Mouse (Mus musculus): ENCODE results near the gene Fgfr2. TPM values are rescaled to one million over a fixed set of nuclear protein-coding genes. Genes with fewer than 3 reads are reported as not detected.
"Not testable (repeated sequence)": the region's sequence is repeated elsewhere in the genome, so short reads cannot be mapped to it uniquely, and the experiment has no call there.

Fgfr2 gene
- polyA plus RNA-seq, 1 experiment = 59.9 TPM

DNA sequence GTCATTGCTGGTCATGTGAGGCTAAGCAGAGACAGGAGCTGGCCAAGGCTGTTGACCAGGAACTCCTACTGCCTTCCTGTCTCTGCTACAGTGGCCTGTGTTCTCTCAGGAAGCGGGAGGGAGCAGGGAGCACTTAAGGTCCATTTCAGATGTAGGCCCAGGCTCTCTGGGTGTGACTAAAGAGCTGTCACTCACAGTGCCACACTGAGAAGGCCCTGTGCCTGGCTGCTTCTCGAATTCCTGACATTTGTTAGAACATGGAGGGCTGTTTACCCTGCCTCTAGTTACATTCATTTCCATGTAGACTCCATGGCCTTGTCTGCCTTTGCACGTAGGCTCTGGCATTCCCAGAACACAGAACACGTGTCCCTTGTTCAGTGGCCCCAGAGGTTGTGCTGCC lies 2452.8 kb downstream of the Fgfr2 start:
- TF ChIP-seq POLR2A (IDR thresholded peaks at IDR 0.05; ENCODE audit: low read depth, low read length) = no peak
- no peak for TF ChIP-seq CTCF (IDR thresholded peaks at IDR 0.05; ENCODE audit: borderline replicate concordance, insufficient read depth, low read length)
- Histone ChIP-seq H3K4me3 (ENCODE audit: insufficient read depth, low read length) (no peak overlapping the region), H3K4me1 (ENCODE audit: control insufficient read depth, insufficient read depth, low read length) (peaks cover 24% of the 10 kb centered on the region), H3K27ac (ENCODE audit: insufficient read depth, low read length) (peak overlapping the region; percentile 4)

DNA sequence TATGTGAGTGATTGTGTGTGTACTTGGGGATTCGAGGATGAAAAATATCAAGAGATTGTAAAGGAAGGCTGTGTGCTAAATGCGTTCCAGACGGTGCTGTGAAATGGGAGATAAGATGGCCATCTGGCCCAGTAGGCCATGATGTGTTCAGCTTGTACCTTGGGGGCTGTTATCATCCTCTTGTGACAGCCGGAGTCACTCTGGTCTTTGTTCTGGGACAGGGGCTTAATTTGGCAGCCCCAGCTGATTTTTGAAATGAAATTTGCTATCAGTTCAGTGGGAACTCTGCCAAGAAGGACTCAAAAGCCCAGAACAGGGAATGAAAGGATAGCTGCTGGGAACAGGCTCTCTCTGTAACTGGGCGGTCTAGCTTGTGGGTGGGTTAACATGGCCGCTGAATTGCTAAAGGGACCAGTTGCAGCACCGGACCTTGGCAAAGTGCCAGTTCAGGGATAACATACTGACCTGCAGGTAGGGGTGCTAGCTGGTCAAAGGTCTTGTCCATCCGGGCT lies 2453.7 kb downstream of the Fgfr2 start:
- Histone ChIP-seq H3K4me3 (ENCODE audit: insufficient read depth, low read length) (no peak overlapping the region), H3K27ac (ENCODE audit: insufficient read depth, low read length) (0 out of 2 replicates have a peak overlapping the region, but pooled peaks have one; percentile 8), H3K4me1 (ENCODE audit: control insufficient read depth, insufficient read depth, low read length) (peaks cover 24% of the 10 kb centered on the region)
- TF ChIP-seq CTCF (IDR thresholded peaks at IDR 0.05; ENCODE audit: borderline replicate concordance, insufficient read depth, low read length) = no peak
- no peak for TF ChIP-seq POLR2A (IDR thresholded peaks at IDR 0.05; ENCODE audit: low read depth, low read length)

DNA sequence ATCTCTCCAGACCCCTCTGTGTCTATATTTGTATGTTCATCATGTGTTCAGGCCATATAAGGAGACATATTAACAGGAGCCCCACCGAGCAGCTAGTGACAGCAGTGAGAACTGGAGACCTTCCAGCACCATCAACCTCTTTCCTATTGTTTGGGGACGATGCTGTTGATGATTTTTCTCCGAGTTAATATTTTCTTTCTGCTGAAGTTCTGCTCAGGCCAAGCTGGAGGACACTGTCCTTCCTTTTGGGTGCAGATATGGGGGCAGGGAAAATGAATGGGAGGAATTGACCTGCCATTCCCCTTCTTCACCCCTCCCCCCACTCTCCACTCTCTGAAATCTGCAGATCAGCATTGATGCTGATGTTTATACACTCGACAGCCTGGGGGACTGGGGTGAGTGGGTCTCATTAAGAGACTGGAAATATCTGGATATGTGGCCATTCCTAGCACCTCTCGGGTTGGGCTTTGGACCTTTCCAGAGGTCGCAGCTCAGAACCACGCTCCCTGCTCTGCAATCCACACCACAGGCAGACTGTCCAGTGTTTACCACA lies 2454.3 kb downstream of the Fgfr2 start:
- no peak for TF ChIP-seq CTCF (IDR thresholded peaks at IDR 0.05; ENCODE audit: borderline replicate concordance, insufficient read depth, low read length)
- TF ChIP-seq POLR2A (IDR thresholded peaks at IDR 0.05; ENCODE audit: low read depth, low read length) = no peak
- Histone ChIP-seq H3K27ac (ENCODE audit: insufficient read depth, low read length) (0 out of 2 replicates have a peak overlapping the region, but pooled peaks have one; percentile 8), H3K4me1 (ENCODE audit: control insufficient read depth, insufficient read depth, low read length) (peaks cover 24% of the 10 kb centered on the region), H3K4me3 (ENCODE audit: insufficient read depth, low read length) (no peak overlapping the region)

DNA sequence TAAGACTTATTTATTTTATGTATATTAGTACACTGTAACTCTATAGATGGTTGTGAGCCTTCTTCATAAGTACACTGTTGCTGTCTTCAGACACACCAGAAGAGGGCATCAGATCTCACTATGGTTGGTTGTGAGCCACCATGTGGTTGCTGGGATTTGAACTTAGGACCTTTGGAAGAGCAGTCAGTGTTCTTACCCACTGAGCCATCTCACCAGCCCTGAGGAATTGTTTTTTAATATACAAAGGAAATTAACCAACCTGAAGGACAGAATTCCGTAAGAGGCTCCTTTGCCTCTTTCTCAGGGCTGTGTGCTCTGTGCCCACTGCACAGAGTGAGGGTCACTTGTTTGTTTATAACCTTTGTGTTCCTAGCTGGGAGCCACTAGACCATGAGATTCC lies 2455.1 kb downstream of the Fgfr2 start:
- H3K27ac ChIP-seq (ENCODE audit: insufficient read depth, low read length); H3K4me3 ChIP-seq (ENCODE audit: insufficient read depth, low read length): not testable (repeated sequence)
- peaks cover 24% of the 10 kb centered on the region for H3K4me1 ChIP-seq (ENCODE audit: control insufficient read depth, insufficient read depth, low read length)

DNA sequence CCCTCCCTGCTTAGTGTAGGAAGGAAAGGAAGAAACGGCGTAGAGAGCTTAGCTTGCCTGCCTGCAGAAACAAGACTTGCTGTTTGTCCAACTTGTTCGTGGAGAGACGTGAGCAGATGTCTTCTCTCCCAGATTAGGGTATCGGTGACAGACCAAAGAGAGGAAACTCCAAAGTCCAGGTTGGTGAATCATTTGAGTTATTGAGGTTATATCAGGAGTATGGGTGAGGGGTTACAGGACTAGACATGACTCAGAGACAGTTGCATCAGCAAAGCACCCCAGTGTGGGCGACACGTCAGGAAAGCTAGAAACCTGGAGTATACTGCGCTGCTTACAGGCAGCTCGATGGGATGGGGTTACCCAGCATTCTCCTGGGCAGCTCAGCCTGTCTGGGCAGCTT lies 2457.8 kb downstream of the Fgfr2 start:
- Histone ChIP-seq H3K27ac (ENCODE audit: insufficient read depth, low read length) (no peak overlapping the region), H3K4me1 (ENCODE audit: control insufficient read depth, insufficient read depth, low read length) (peaks cover 12% of the 10 kb centered on the region), H3K4me3 (ENCODE audit: insufficient read depth, low read length) (no peak overlapping the region)
- TF ChIP-seq CTCF (IDR thresholded peaks at IDR 0.05; ENCODE audit: borderline replicate concordance, insufficient read depth, low read length) (no peak), POLR2A (IDR thresholded peaks at IDR 0.05; ENCODE audit: low read depth, low read length) (no peak)

DNA sequence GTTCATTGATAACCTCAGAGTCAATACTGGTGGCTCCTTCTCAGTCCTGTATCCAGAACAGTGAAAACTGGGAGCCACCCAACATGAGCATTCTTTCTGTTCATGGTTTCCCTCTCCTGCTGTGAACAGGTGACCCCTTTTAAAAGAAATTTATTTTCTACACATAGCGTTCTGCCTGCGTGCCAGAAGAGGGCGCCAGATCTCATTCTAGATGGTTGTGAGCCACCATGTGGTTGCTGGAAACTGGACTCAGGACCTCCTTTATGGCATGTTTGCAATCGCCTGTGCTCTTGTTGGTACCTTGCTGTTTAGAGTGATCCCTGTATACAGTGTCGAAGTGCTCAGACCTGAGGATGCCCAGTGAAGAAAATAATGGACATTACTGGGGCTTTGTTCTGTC lies 2458.5 kb downstream of the Fgfr2 start:
- H3K27ac ChIP-seq (ENCODE audit: insufficient read depth, low read length) = no peak overlapping the region
- peaks cover 9% of the 10 kb centered on the region for H3K4me1 ChIP-seq (ENCODE audit: control insufficient read depth, insufficient read depth, low read length)
- TF ChIP-seq POLR2A (IDR thresholded peaks at IDR 0.05; ENCODE audit: low read depth, low read length) = no peak
- TF ChIP-seq CTCF (IDR thresholded peaks at IDR 0.05; ENCODE audit: borderline replicate concordance, insufficient read depth, low read length) = no peak
- H3K4me3 ChIP-seq (ENCODE audit: insufficient read depth, low read length) = no peak overlapping the region

DNA sequence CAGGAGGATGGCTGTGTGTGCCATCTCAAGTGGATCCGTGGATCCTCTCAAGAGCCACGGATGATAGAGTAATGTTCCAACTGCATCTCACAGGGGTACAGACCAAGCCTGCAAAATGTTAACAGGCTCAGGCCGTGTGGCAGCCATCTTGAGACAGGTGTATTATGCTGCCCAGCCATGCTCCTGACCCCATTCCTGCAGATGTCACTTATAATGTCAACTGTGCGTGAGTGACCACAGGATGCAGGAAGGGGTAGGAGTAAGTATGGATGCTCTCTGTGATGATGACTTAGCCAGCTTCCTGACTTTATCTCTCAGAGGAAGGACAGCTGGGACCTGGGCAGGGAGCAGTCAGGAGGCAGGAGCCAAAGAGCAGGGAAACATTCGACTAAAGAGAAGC lies 2459.1 kb downstream of the Fgfr2 start:
- H3K4me1 ChIP-seq (ENCODE audit: control insufficient read depth, insufficient read depth, low read length) = peaks cover 4% of the 10 kb centered on the region; the same call in 1 of the 2 replicates
- TF ChIP-seq CTCF (IDR thresholded peaks at IDR 0.05; ENCODE audit: borderline replicate concordance, insufficient read depth, low read length) (no peak), POLR2A (IDR thresholded peaks at IDR 0.05; ENCODE audit: low read depth, low read length) (no peak)
- no peak overlapping the region for H3K27ac ChIP-seq (ENCODE audit: insufficient read depth, low read length)
- no peak overlapping the region for H3K4me3 ChIP-seq (ENCODE audit: insufficient read depth, low read length)

DNA sequence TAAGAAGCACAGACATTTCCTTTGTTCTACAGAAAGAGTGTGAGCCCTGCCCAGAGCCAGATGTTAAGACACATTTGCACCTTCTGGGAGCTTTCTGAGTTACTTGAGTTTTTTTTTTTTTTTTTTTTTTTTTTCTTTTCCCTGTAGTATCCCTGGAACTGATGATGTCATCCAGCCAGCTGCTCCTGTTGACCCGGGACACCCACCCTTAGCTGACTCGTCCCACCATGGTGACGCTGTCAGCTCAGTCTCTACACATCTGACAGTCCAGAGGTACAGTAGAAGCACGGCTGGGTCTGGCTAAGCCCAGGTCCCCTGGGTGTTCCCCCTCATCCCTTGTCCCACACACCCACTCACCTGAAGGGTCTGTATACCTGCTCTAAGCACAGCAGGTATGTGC lies 2460.3 kb downstream of the Fgfr2 start:
- Histone ChIP-seq H3K4me1 (ENCODE audit: control insufficient read depth, insufficient read depth, low read length) (0 out of 2 replicates have a peak, but pooled peaks cover 2% of the 10 kb centered on the region), H3K27ac (ENCODE audit: insufficient read depth, low read length) (no peak overlapping the region), H3K4me3 (ENCODE audit: insufficient read depth, low read length) (no peak overlapping the region)
- TF ChIP-seq CTCF (IDR thresholded peaks at IDR 0.05; ENCODE audit: borderline replicate concordance, insufficient read depth, low read length) (no peak), POLR2A (IDR thresholded peaks at IDR 0.05; ENCODE audit: low read depth, low read length) (no peak)

DNA sequence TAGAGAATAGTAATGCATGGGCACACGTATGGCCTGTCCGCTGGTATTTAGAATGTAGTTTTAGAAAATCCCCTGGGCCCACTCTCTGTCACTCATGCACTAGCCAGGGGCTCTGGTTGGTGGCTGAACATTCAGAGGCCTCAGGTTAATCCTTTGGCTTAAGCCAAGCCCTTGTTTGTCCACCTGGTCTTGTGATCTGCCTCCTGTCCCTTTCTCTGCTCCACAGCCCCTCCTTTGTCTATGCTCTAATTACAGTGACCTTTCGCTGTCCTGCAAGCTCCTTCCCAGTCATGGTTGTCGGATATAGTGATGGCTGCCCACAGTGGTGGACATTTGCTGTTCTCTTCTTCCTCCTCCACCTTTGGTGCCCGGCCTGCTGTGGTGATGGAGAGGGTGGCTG lies 2460.9 kb downstream of the Fgfr2 start:
- Histone ChIP-seq H3K4me3 (ENCODE audit: insufficient read depth, low read length) (no peak overlapping the region), H3K27ac (ENCODE audit: insufficient read depth, low read length) (no peak overlapping the region), H3K4me1 (ENCODE audit: control insufficient read depth, insufficient read depth, low read length) (0 out of 2 replicates have a peak, but pooled peaks cover 2% of the 10 kb centered on the region)
- TF ChIP-seq CTCF (IDR thresholded peaks at IDR 0.05; ENCODE audit: borderline replicate concordance, insufficient read depth, low read length) (no peak), POLR2A (IDR thresholded peaks at IDR 0.05; ENCODE audit: low read depth, low read length) (no peak)

DNA sequence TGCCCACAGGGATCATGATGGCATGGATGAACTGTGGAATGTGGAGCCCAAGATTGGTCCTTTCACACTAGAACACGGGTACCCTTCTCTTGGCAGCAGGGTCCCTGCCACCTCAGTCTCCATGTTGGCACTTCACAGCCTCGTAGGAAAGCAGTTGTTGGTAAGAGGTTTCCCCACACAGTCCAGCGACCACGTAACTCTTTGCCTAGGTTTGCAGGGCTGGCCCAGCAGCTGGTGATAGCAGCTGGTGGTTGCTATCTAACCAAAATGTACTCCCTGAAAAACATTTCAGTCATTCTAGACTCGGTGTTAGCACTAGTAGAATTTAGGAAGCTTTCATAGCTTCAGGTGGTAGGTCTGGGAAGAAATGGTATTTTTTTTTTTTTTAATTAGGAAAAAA lies 2464.0 kb downstream of the Fgfr2 start:
- TF ChIP-seq POLR2A (IDR thresholded peaks at IDR 0.05; ENCODE audit: low read depth, low read length) = no peak
- TF ChIP-seq CTCF (IDR thresholded peaks at IDR 0.05; ENCODE audit: borderline replicate concordance, insufficient read depth, low read length) = no peak
- H3K4me3 ChIP-seq (ENCODE audit: insufficient read depth, low read length) = no peak overlapping the region
- H3K4me1 ChIP-seq (ENCODE audit: control insufficient read depth, insufficient read depth, low read length) = peaks cover 20% of the 10 kb centered on the region
- no peak overlapping the region for H3K27ac ChIP-seq (ENCODE audit: insufficient read depth, low read length)
